Mouse (Mus musculus) G1E (cell line): Measurements from ENCODE around the gene Mertk.

Experiments
- CTCF ChIP-seq: IDR thresholded peaks from 2 replicates; pipeline ENCODE4 v1.5.1; 2012; ENCODE audit warnings: low read depth, low read length, inconsistent platforms, mixed read lengths
- GATA1 ChIP-seq: IDR thresholded peaks from 2 replicates; pipeline ENCODE4 v1.6.1; 2012; ENCODE audit warnings: borderline replicate concordance, low read length, inconsistent platforms, mixed read lengths
- GATA2 ChIP-seq: IDR thresholded peaks from 2 replicates; pipeline ENCODE4 v1.6.1; 2012; ENCODE audit warnings: low read depth, low read length, inconsistent platforms, borderline replicate concordance
- POLR2AphosphoS5 ChIP-seq: IDR thresholded peaks from 2 replicates; pipeline ENCODE4 v1.6.1; 2012; ENCODE audit warnings: low read depth, low read length, inconsistent platforms; ENCODE audit not compliant: insufficient replicate concordance
- TAL1 ChIP-seq: conservative IDR thresholded peaks from 2 replicates; pipeline ENCODE4 v1.6.1; 2012; ENCODE audit warnings: low read depth, low read length, inconsistent platforms, mixed read lengths

DNA sequence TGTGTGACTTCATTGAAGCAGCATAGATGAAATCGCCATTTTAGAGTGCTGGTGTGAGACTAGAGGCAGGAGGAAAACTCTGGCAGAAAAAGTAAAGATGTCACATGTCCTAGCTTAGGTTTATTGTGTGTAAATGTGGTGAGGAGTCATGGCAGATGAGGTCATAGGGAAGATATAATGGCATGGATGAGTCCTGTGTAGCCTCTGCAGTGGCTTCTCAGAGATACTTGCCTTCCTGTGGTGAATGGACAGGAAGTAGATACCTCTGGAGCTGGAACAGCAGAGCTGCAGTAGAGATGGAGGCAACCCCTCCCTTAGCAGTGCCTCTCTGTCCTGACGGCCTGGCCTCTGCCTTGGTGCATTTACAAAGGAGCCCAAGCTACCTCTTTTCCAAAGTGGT lies 140.7 kb downstream of the Mertk start:
- TF ChIP-seq CTCF: no peak
- TF ChIP-seq GATA1: no peak
- TF ChIP-seq TAL1: no peak
- no peak for TF ChIP-seq GATA2
- TF ChIP-seq POLR2AphosphoS5: no peak
